Mouse (Mus musculus): ENCODE measurements around the gene Zdhhc1. TPM values are rescaled to one million over a fixed set of nuclear protein-coding genes. Genes with fewer than 3 reads are reported as not detected.
A peak's percentile ranks its signal among the peaks of the same experiment; 100 is the strongest.

The Zdhhc1 gene
- polyA plus RNA-seq, 1 experiment = not detected

GRCm38 (mm10) chr8:105488082-105488481, 8.6 kb downstream of the Zdhhc1 start:
- Histone ChIP-seq H3K27ac (ENCODE audit: insufficient read depth, low read depth, low read length) (no peak overlapping the region), H3K4me1 (ENCODE audit: control insufficient read depth, insufficient read depth, low read length) (no peaks in the 10 kb centered on the region; the same call in 1 of the 2 replicates), H3K4me3 (ENCODE audit: insufficient read depth, low read depth, low read length) (no peak overlapping the region)
- TF ChIP-seq CTCF (IDR thresholded peaks at IDR 0.05; ENCODE audit: insufficient read depth, low read depth, low read length) = no peak
- no peak for TF ChIP-seq POLR2A (IDR thresholded peaks at IDR 0.05; ENCODE audit: insufficient read depth, low read depth, low read length)
- WGBS = 70% methylated on average over 3 of the region's 3 CpGs

- Histone ChIP-seq H3K27ac (ENCODE audit: insufficient read depth, low read depth, low read length) (no peak overlapping the region), H3K4me3 (ENCODE audit: insufficient read depth, low read depth, low read length) (no peak overlapping the region), H3K4me1 (ENCODE audit: control insufficient read depth, insufficient read depth, low read length) (no peaks in the 10 kb centered on the region; the same call in 1 of the 2 replicates)
- 55% methylated on average over 2 of the region's 2 CpGs for WGBS
- TF ChIP-seq CTCF (IDR thresholded peaks at IDR 0.05; ENCODE audit: insufficient read depth, low read depth, low read length) = peak; percentile 19; the same call in 1 of the 2 replicates
- no peak for TF ChIP-seq POLR2A (IDR thresholded peaks at IDR 0.05; ENCODE audit: insufficient read depth, low read depth, low read length)
Measured at GRCm38 (mm10) chr8:105484392-105484791, 12.3 kb downstream of the Zdhhc1 start.

- no peak overlapping the region for H3K27ac ChIP-seq (ENCODE audit: insufficient read depth, low read depth, low read length)
- TF ChIP-seq POLR2A (IDR thresholded peaks at IDR 0.05; ENCODE audit: insufficient read depth, low read depth, low read length) (no peak), CTCF (IDR thresholded peaks at IDR 0.05; ENCODE audit: insufficient read depth, low read depth, low read length) (no peak)
- no peaks in the 10 kb centered on the region; the same call in 1 of the 2 replicates for H3K4me1 ChIP-seq (ENCODE audit: control insufficient read depth, insufficient read depth, low read length)
- 33% methylated on average over 3 of the region's 3 CpGs for WGBS
- H3K4me3 ChIP-seq (ENCODE audit: insufficient read depth, low read depth, low read length) = no peak overlapping the region
Measured at GRCm38 (mm10) chr8:105484030-105484368, 12.7 kb downstream of the Zdhhc1 start.

- TF ChIP-seq POLR2A (IDR thresholded peaks at IDR 0.05; ENCODE audit: insufficient read depth, low read depth, low read length) = no peak
- no peak overlapping the region for H3K27ac ChIP-seq (ENCODE audit: insufficient read depth, low read depth, low read length)
Measured at GRCm38 (mm10) chr8:105483212-105484029, 13.3 kb downstream of the Zdhhc1 start.

GRCm38 (mm10) chr8:105482123-105482522, 14.6 kb downstream of the Zdhhc1 start:
- TF ChIP-seq POLR2A (IDR thresholded peaks at IDR 0.05; ENCODE audit: insufficient read depth, low read depth, low read length) (no peak), CTCF (IDR thresholded peaks at IDR 0.05; ENCODE audit: insufficient read depth, low read depth, low read length) (no peak)
- H3K27ac ChIP-seq (ENCODE audit: insufficient read depth, low read depth, low read length) = no peak overlapping the region
- 93% methylated on average over 8 of the region's 8 CpGs for WGBS

More at GRCm38 (mm10) chr8:105483212-105484029, 13.3 kb downstream of the Zdhhc1 start:
- Histone ChIP-seq H3K4me1 (ENCODE audit: control insufficient read depth, insufficient read depth, low read length) (peaks cover 3% of the 10 kb centered on the region), H3K4me3 (ENCODE audit: insufficient read depth, low read depth, low read length) (no peak overlapping the region)
- WGBS = 62% methylated on average over 14 of the region's 14 CpGs

GRCm38 (mm10) chr8:105481453-105481852, 15.2 kb downstream of the Zdhhc1 start:
- TF ChIP-seq CTCF (IDR thresholded peaks at IDR 0.05; ENCODE audit: insufficient read depth, low read depth, low read length) (peak; percentile 30; the same call in 1 of the 2 replicates), POLR2A (IDR thresholded peaks at IDR 0.05; ENCODE audit: insufficient read depth, low read depth, low read length) (no peak)
- 80% methylated on average over 6 of the region's 6 CpGs for WGBS
- no peak overlapping the region for H3K27ac ChIP-seq (ENCODE audit: insufficient read depth, low read depth, low read length)

More at GRCm38 (mm10) chr8:105482123-105482522, 14.6 kb downstream of the Zdhhc1 start:
- Histone ChIP-seq H3K4me1 (ENCODE audit: control insufficient read depth, insufficient read depth, low read length) (peaks cover 4% of the 10 kb centered on the region), H3K4me3 (ENCODE audit: insufficient read depth, low read depth, low read length) (no peak overlapping the region)

GRCm38 (mm10) chr8:105481013-105481412, 15.7 kb downstream of the Zdhhc1 start:
- 49% methylated on average over 2 of the region's 2 CpGs for WGBS
- no peak overlapping the region for H3K4me3 ChIP-seq (ENCODE audit: insufficient read depth, low read depth, low read length)
- no peak for TF ChIP-seq POLR2A (IDR thresholded peaks at IDR 0.05; ENCODE audit: insufficient read depth, low read depth, low read length)
- no peak for TF ChIP-seq CTCF (IDR thresholded peaks at IDR 0.05; ENCODE audit: insufficient read depth, low read depth, low read length)
- H3K27ac ChIP-seq (ENCODE audit: insufficient read depth, low read depth, low read length) = no peak overlapping the region
- H3K4me1 ChIP-seq (ENCODE audit: control insufficient read depth, insufficient read depth, low read length) = peaks cover 9% of the 10 kb centered on the region

More at GRCm38 (mm10) chr8:105481453-105481852, 15.2 kb downstream of the Zdhhc1 start:
- Histone ChIP-seq H3K4me1 (ENCODE audit: control insufficient read depth, insufficient read depth, low read length) (peaks cover 9% of the 10 kb centered on the region), H3K4me3 (ENCODE audit: insufficient read depth, low read depth, low read length) (no peak overlapping the region)

GRCm38 (mm10) chr8:105477792-105478191, 18.9 kb downstream of the Zdhhc1 start:
- Histone ChIP-seq H3K4me3 (ENCODE audit: insufficient read depth, low read depth, low read length) (no peak overlapping the region), H3K4me1 (ENCODE audit: control insufficient read depth, insufficient read depth, low read length) (peaks cover 21% of the 10 kb centered on the region; the same call in 1 of the 2 replicates), H3K27ac (ENCODE audit: insufficient read depth, low read depth, low read length) (no peak overlapping the region)
- no peak for TF ChIP-seq POLR2A (IDR thresholded peaks at IDR 0.05; ENCODE audit: insufficient read depth, low read depth, low read length)
- TF ChIP-seq CTCF (IDR thresholded peaks at IDR 0.05; ENCODE audit: insufficient read depth, low read depth, low read length) = no peak
- WGBS = 64% methylated on average over 3 of the region's 3 CpGs

- Histone ChIP-seq H3K4me1 (ENCODE audit: control insufficient read depth, insufficient read depth, low read length) (peaks cover 21% of the 10 kb centered on the region; the same call in 1 of the 2 replicates), H3K4me3 (ENCODE audit: insufficient read depth, low read depth, low read length) (no peak overlapping the region), H3K27ac (ENCODE audit: insufficient read depth, low read depth, low read length) (no peak overlapping the region)
- WGBS = 56% methylated on average over 25 of the region's 25 CpGs
- TF ChIP-seq CTCF (IDR thresholded peaks at IDR 0.05; ENCODE audit: insufficient read depth, low read depth, low read length) (peak; percentile 73), POLR2A (IDR thresholded peaks at IDR 0.05; ENCODE audit: insufficient read depth, low read depth, low read length) (no peak)
Measured at GRCm38 (mm10) chr8:105476628-105477413, 19.9 kb downstream of the Zdhhc1 start.

Measured in olfactory bulb, adult 2 months (tissue).